Mouse (Mus musculus) gastrocnemius, postnatal 4 days (tissue): ENCODE data around the gene Cyp2d26. TPM values are rescaled to one million over a fixed set of nuclear protein-coding genes. Genes with fewer than 3 reads are reported as not detected.
A peak's percentile ranks its signal among the peaks of the same experiment; 100 is the strongest.
"Not testable (repeated sequence)": the region's sequence is repeated elsewhere in the genome, so short reads cannot be mapped to it uniquely, and the experiment has no call there.

Experiments
- DNase-seq, 2 experiments: peaks; one replicate each; pipeline ENCODE4 v3.0.0; 2021 to 2022; ENCODE audit warnings: low spot score in 2 of 2, mixed read lengths in 2 of 2
- long read RNA-seq, 2 experiments: library from polyadenylated mRNA; stranded (forward); transcript quantifications; one replicate each; pipeline ENCODE4 v2.0.0; 2021
- total RNA-seq, 2 experiments: library from RNA; stranded (reverse); gene quantifications; 2 replicates each; pipeline ENCODE4 v1.2.3; 2021

Cyp2d26 gene
- 1 to 10 TPM in 1 of 2 experiments, under 1 TPM in 1; 0.22 to 2.5 TPM for total RNA-seq
- long read RNA-seq, experiment 1 = 0 reads
- long read RNA-seq, experiment 2 = 0 reads

GRCm38 (mm10) chr15:82794277-82794676 is at the start of gene Cyp2d26:
Gene Cyp2d26 (minus strand): TSS chr15:82794294.
- no peak for DNase-seq

GRCm38 (mm10) chr15:82839146-82839545 is 45.1 kb upstream of the Cyp2d26 start:
- no peak for DNase-seq

GRCm38 (mm10) chr15:82829917-82830316 is 35.8 kb upstream of the Cyp2d26 start:
- no peak for DNase-seq

GRCm38 (mm10) chr15:82825866-82826265 is 31.8 kb upstream of the Cyp2d26 start:
- DNase-seq = no peak

- no peak for DNase-seq
Observed at GRCm38 (mm10) chr15:82822347-82822746, 28.3 kb upstream of the Cyp2d26 start.

GRCm38 (mm10) chr15:82821657-82822056 is 27.6 kb upstream of the Cyp2d26 start:
- no peak for DNase-seq

- no peak for DNase-seq
Observed at GRCm38 (mm10) chr15:82815296-82815695, 21.2 kb upstream of the Cyp2d26 start.

GRCm38 (mm10) chr15:82814806-82815205 is 20.7 kb upstream of the Cyp2d26 start:
- peak in 1 of 2 experiments; percentile 38 for DNase-seq

GRCm38 (mm10) chr15:82814321-82814720 is 20.2 kb upstream of the Cyp2d26 start:
- DNase-seq = no peak

- DNase-seq = no peak
Observed at GRCm38 (mm10) chr15:82810556-82810955, 16.5 kb upstream of the Cyp2d26 start.

GRCm38 (mm10) chr15:82809511-82809910 is 15.4 kb upstream of the Cyp2d26 start:
- DNase-seq = no peak

GRCm38 (mm10) chr15:82806969-82807763 is 13.1 kb upstream of the Cyp2d26 start:
- no peak for DNase-seq

- DNase-seq = peak; percentile 50 to 76
Observed at GRCm38 (mm10) chr15:82804708-82805639, 10.9 kb upstream of the Cyp2d26 start.

- DNase-seq = no peak
Observed at GRCm38 (mm10) chr15:82795936-82796440, 1.9 kb upstream of the Cyp2d26 start.

- DNase-seq = no peak
Observed at GRCm38 (mm10) chr15:82793868-82794267, 226 bp downstream of the Cyp2d26 start.

GRCm38 (mm10) chr15:82793454-82793853 is 640 bp downstream of the Cyp2d26 start:
- no peak for DNase-seq

GRCm38 (mm10) chr15:82792566-82792965 is 1.5 kb downstream of the Cyp2d26 start:
- DNase-seq = no peak

- no peak for DNase-seq
Observed at GRCm38 (mm10) chr15:82784581-82784980, 9.5 kb downstream of the Cyp2d26 start.

- no peak for DNase-seq
Observed at GRCm38 (mm10) chr15:82783800-82784199, 10.3 kb downstream of the Cyp2d26 start.

- DNase-seq = not testable (repeated sequence)
Observed at GRCm38 (mm10) chr15:82777856-82778255, 16.2 kb downstream of the Cyp2d26 start.

GRCm38 (mm10) chr15:82765943-82766342 is 28.2 kb downstream of the Cyp2d26 start:
- no peak for DNase-seq

GRCm38 (mm10) chr15:82764881-82765280 is 29.2 kb downstream of the Cyp2d26 start:
- DNase-seq = no peak
